Mouse (Mus musculus) lung, embryonic 15.5 days (tissue): ENCODE measurements around the gene Cd40lg. TPM values are rescaled to one million over a fixed set of nuclear protein-coding genes. Genes with fewer than 3 reads are reported as not detected.

Experiments used
- ATAC-seq: fragments of 200-750 bp; cut with Nextera tagmentation; 2 replicates; pipeline ENCODE4 v1.8.0; 2017; ENCODE audit warnings: moderate number of reproducible peaks, borderline replicate concordance; ENCODE audit not compliant: low FRiP score, low TSS enrichment; ENCODE audit errors: extremely low read depth
- H3K27ac ChIP-seq: fragments of 300-500 bp; sonication (generic); 2 replicates; pipeline ENCODE4 v1.5.1; 2015; ENCODE audit warnings: moderate library complexity, mild to moderate bottlenecking, inconsistent platforms
- H3K27me3 ChIP-seq: fragments of 300-500 bp; sonication (generic); 2 replicates; pipeline ENCODE4 v1.6.1; 2015; ENCODE audit warnings: inconsistent platforms
- H3K36me3 ChIP-seq: fragments of 300-500 bp; sonication (generic); 2 replicates; pipeline ENCODE4 v1.6.1; 2015; ENCODE audit warnings: inconsistent platforms
- H3K4me1 ChIP-seq: fragments of 300-500 bp; sonication (generic); 2 replicates; pipeline ENCODE4 v1.6.1; 2015; ENCODE audit warnings: inconsistent platforms
- H3K4me2 ChIP-seq: fragments of 300-500 bp; sonication (generic); 2 replicates; pipeline ENCODE4 v1.6.1; 2015; ENCODE audit warnings: inconsistent platforms, mild to moderate bottlenecking, moderate library complexity
- H3K4me3 ChIP-seq: fragments of 300-500 bp; sonication (generic); 2 replicates; pipeline ENCODE4 v1.5.1; 2015; ENCODE audit warnings: mild to moderate bottlenecking, inconsistent platforms
- H3K9ac ChIP-seq: fragments of 300-500 bp; sonication (generic); 2 replicates; pipeline ENCODE4 v1.6.1; 2015; ENCODE audit warnings: inconsistent platforms
- H3K9me3 ChIP-seq: fragments of 300-500 bp; sonication (generic); 2 replicates; pipeline ENCODE4 v1.6.1; 2016; ENCODE audit warnings: inconsistent platforms
- WGBS: fragments of 180-500 bp; shearing (Covaris S2); methylation state at CpG from one replicate; pipeline ENCODE4 v1.1.7; 2015; 5-methylcytosine and 5-hydroxymethylcytosine counted together
- polyA plus RNA-seq: library from polyadenylated mRNA; unstranded; fragments of >200 nt; fragmentation: Nextera tagmentation; extraction: Ambion mirVana; gene quantifications from 2 replicates; pipeline ENCODE4 v1.2.1, GENCODE M21; 2015

Cd40lg gene
- not detected in 2 replicates for polyA plus RNA-seq

GRCm38 (mm10) chrX:57211876-57212275 lies at the start of gene Cd40lg:
Gene Cd40lg (plus strand): TSS chrX:57212143.
- Histone ChIP-seq H3K9ac (no peak within 1 kb of the TSS), H3K4me1 (no peaks in the 10 kb centered on the region), H3K4me3 (no peak within 1 kb of the TSS), H3K27ac (no peak within 1 kb of the TSS), H3K4me2 (no peak within 1 kb of the TSS), H3K27me3 (no peaks in the 10 kb centered on the region), H3K9me3 (no peaks in the 10 kb centered on the region), H3K36me3 (no peaks in the 10 kb centered on the region)
- 85% methylated on average over 9 of the region's 9 CpGs for WGBS
- no peak for ATAC-seq

- Histone ChIP-seq H3K4me3 (no peak overlapping the region), H3K4me1 (no peaks in the 10 kb centered on the region), H3K4me2 (no peak overlapping the region), H3K27ac (no peak overlapping the region), H3K36me3 (no peaks in the 10 kb centered on the region), H3K9me3 (no peaks in the 10 kb centered on the region), H3K27me3 (no peaks in the 10 kb centered on the region), H3K9ac (no peak overlapping the region)
- 62% methylated on average over 1 of the region's 1 CpGs for WGBS
- ATAC-seq, result no peak
Observed at GRCm38 (mm10) chrX:57166549-57166948, 45.4 kb upstream of the Cd40lg start.

GRCm38 (mm10) chrX:57171269-57171668 lies 40.7 kb upstream of the Cd40lg start:
- Histone ChIP-seq H3K36me3 (no peaks in the 10 kb centered on the region), H3K9me3 (no peaks in the 10 kb centered on the region), H3K9ac (no peak overlapping the region), H3K27me3 (no peaks in the 10 kb centered on the region), H3K27ac (no peak overlapping the region), H3K4me1 (no peaks in the 10 kb centered on the region), H3K4me2 (no peak overlapping the region), H3K4me3 (no peak overlapping the region)
- ATAC-seq, result 0 out of 2 replicates have a peak, but pooled peaks have one; percentile 42

GRCm38 (mm10) chrX:57177225-57177779 lies 34.6 kb upstream of the Cd40lg start:
- no peak overlapping the region for H3K27ac ChIP-seq
- H3K4me1 ChIP-seq, result no peaks in the 10 kb centered on the region
- H3K27me3 ChIP-seq, result no peaks in the 10 kb centered on the region
- H3K4me2 ChIP-seq, result no peak overlapping the region
- no peak overlapping the region for H3K9ac ChIP-seq
- 91% methylated on average over 13 of the region's 13 CpGs for WGBS
- no peak overlapping the region for H3K4me3 ChIP-seq
- no peaks in the 10 kb centered on the region for H3K36me3 ChIP-seq
- ATAC-seq, result no peak
- H3K9me3 ChIP-seq, result no peaks in the 10 kb centered on the region

- no peaks in the 10 kb centered on the region for H3K4me1 ChIP-seq
- H3K36me3 ChIP-seq, result no peaks in the 10 kb centered on the region
- no peak for ATAC-seq
- no peak overlapping the region for H3K27ac ChIP-seq
- no peaks in the 10 kb centered on the region for H3K9me3 ChIP-seq
- no peak overlapping the region for H3K9ac ChIP-seq
- no peak overlapping the region for H3K4me2 ChIP-seq
- no peaks in the 10 kb centered on the region for H3K27me3 ChIP-seq
- H3K4me3 ChIP-seq, result no peak overlapping the region
- WGBS, result 89% methylated on average over 2 of the region's 2 CpGs
Observed at GRCm38 (mm10) chrX:57182470-57182869, 29.5 kb upstream of the Cd40lg start.

GRCm38 (mm10) chrX:57183359-57183758 lies 28.6 kb upstream of the Cd40lg start:
- ATAC-seq, result no peak
- 82% methylated on average over 3 of the region's 3 CpGs for WGBS
- Histone ChIP-seq H3K9me3 (no peaks in the 10 kb centered on the region), H3K4me2 (no peak overlapping the region), H3K27me3 (no peaks in the 10 kb centered on the region), H3K4me3 (no peak overlapping the region), H3K4me1 (no peaks in the 10 kb centered on the region), H3K27ac (no peak overlapping the region), H3K9ac (no peak overlapping the region), H3K36me3 (no peaks in the 10 kb centered on the region)

- Histone ChIP-seq H3K27ac (no peak overlapping the region), H3K4me2 (no peak overlapping the region), H3K36me3 (no peaks in the 10 kb centered on the region), H3K9ac (no peak overlapping the region), H3K9me3 (no peaks in the 10 kb centered on the region), H3K4me3 (no peak overlapping the region), H3K27me3 (no peaks in the 10 kb centered on the region), H3K4me1 (no peaks in the 10 kb centered on the region)
- no peak for ATAC-seq
- 74% methylated on average over 8 of the region's 8 CpGs for WGBS
Observed at GRCm38 (mm10) chrX:57187301-57187700, 24.6 kb upstream of the Cd40lg start.

- WGBS, result 63% methylated on average over 5 of the region's 5 CpGs
- no peak overlapping the region for H3K4me3 ChIP-seq
- H3K27me3 ChIP-seq, result no peaks in the 10 kb centered on the region
- no peak overlapping the region for H3K9ac ChIP-seq
- H3K36me3 ChIP-seq, result no peaks in the 10 kb centered on the region
- H3K9me3 ChIP-seq, result no peaks in the 10 kb centered on the region
- ATAC-seq, result no peak
- no peak overlapping the region for H3K4me2 ChIP-seq
- H3K4me1 ChIP-seq, result no peaks in the 10 kb centered on the region
- no peak overlapping the region for H3K27ac ChIP-seq
Observed at GRCm38 (mm10) chrX:57189335-57189734, 22.6 kb upstream of the Cd40lg start.

GRCm38 (mm10) chrX:57196319-57196718 lies 15.6 kb upstream of the Cd40lg start:
- no peak overlapping the region for H3K4me3 ChIP-seq
- no peak for ATAC-seq
- 79% methylated on average over 9 of the region's 9 CpGs for WGBS
- H3K9ac ChIP-seq, result no peak overlapping the region
- no peaks in the 10 kb centered on the region for H3K27me3 ChIP-seq
- no peaks in the 10 kb centered on the region for H3K36me3 ChIP-seq
- H3K9me3 ChIP-seq, result no peaks in the 10 kb centered on the region
- H3K27ac ChIP-seq, result no peak overlapping the region
- H3K4me1 ChIP-seq, result no peaks in the 10 kb centered on the region
- H3K4me2 ChIP-seq, result no peak overlapping the region

GRCm38 (mm10) chrX:57198036-57198435 lies 13.9 kb upstream of the Cd40lg start:
- no peak for ATAC-seq
- 46% methylated on average over 2 of the region's 2 CpGs for WGBS

GRCm38 (mm10) chrX:57200397-57200796 lies 11.5 kb upstream of the Cd40lg start:
- Histone ChIP-seq H3K27me3 (no peaks in the 10 kb centered on the region), H3K36me3 (no peaks in the 10 kb centered on the region), H3K27ac (no peak overlapping the region), H3K4me1 (no peaks in the 10 kb centered on the region), H3K4me2 (no peak overlapping the region), H3K4me3 (no peak overlapping the region), H3K9ac (no peak overlapping the region), H3K9me3 (no peaks in the 10 kb centered on the region)
- WGBS, result 55% methylated on average over 2 of the region's 2 CpGs
- ATAC-seq, result no peak

More at GRCm38 (mm10) chrX:57198036-57198435, 13.9 kb upstream of the Cd40lg start:
- H3K36me3 ChIP-seq, result no peaks in the 10 kb centered on the region
- no peak overlapping the region for H3K27ac ChIP-seq
- H3K4me3 ChIP-seq, result no peak overlapping the region
- H3K9me3 ChIP-seq, result no peaks in the 10 kb centered on the region
- H3K4me1 ChIP-seq, result no peaks in the 10 kb centered on the region
- H3K27me3 ChIP-seq, result no peaks in the 10 kb centered on the region
- H3K4me2 ChIP-seq, result no peak overlapping the region
- H3K9ac ChIP-seq, result no peak overlapping the region

GRCm38 (mm10) chrX:57210591-57210990 lies 1.4 kb upstream of the Cd40lg start:
- Histone ChIP-seq H3K9ac (no peak overlapping the region), H3K4me3 (no peak overlapping the region), H3K4me2 (no peak overlapping the region), H3K4me1 (no peaks in the 10 kb centered on the region), H3K9me3 (no peaks in the 10 kb centered on the region), H3K27me3 (no peaks in the 10 kb centered on the region), H3K36me3 (no peaks in the 10 kb centered on the region), H3K27ac (no peak overlapping the region)
- no peak for ATAC-seq
- 63% methylated on average over 1 of the region's 1 CpGs for WGBS

GRCm38 (mm10) chrX:57212862-57213261 lies 919 bp downstream of the Cd40lg start:
- H3K4me2 ChIP-seq, result no peak overlapping the region
- no peaks in the 10 kb centered on the region for H3K36me3 ChIP-seq
- H3K9me3 ChIP-seq, result no peaks in the 10 kb centered on the region
- no peak for ATAC-seq
- H3K4me1 ChIP-seq, result no peaks in the 10 kb centered on the region
- 83% methylated on average over 3 of the region's 3 CpGs for WGBS
- H3K27me3 ChIP-seq, result no peaks in the 10 kb centered on the region
- H3K4me3 ChIP-seq, result no peak overlapping the region
- no peak overlapping the region for H3K27ac ChIP-seq
- H3K9ac ChIP-seq, result no peak overlapping the region
